Mouse (Mus musculus): ENCODE results near the gene Fam162a. TPM values are rescaled to one million over a fixed set of nuclear protein-coding genes. Genes with fewer than 3 reads are reported as not detected.

The Fam162a gene
- total and polyA plus RNA-seq, 3 experiments = 120 to 129 TPM; not detected in 1

GRCm38 (mm10) chr16:36054920-36055319, 16.5 kb downstream of the Fam162a start:
- H3K9ac ChIP-seq (ENCODE audit: control insufficient read depth, low read depth, low read length, poor library complexity, severe bottlenecking) = no peak overlapping the region
- no peak overlapping the region for H3K27ac ChIP-seq (ENCODE audit: control insufficient read depth, low read depth, low read length)
- no peak for TF ChIP-seq HCFC1 (IDR thresholded peaks at IDR 0.05; ENCODE audit: low read depth, low read length)
- no peak for TF ChIP-seq KAT2A (conservative IDR thresholded peaks at IDR 0.05; ENCODE audit: low read depth, low read length)
- no peak for TF ChIP-seq GABPA (IDR thresholded peaks at IDR 0.05; ENCODE audit: low read depth, low read length)
- TF ChIP-seq ZMIZ1 (IDR thresholded peaks at IDR 0.05; ENCODE audit: low read depth, low read length) = no peak
- TF ChIP-seq CHD1 (IDR thresholded peaks at IDR 0.05; ENCODE audit: low read depth, low read length) = no peak
- no peak for TF ChIP-seq MYB (IDR thresholded peaks at IDR 0.05; ENCODE audit: low read depth, low read length)
- no peak for TF ChIP-seq MYC (IDR thresholded peaks at IDR 0.05; ENCODE audit: low read depth, low read length)
- TF ChIP-seq MAX (IDR thresholded peaks at IDR 0.05; ENCODE audit: low read length) = no peak
- TF ChIP-seq RCOR1 (IDR thresholded peaks at IDR 0.05; ENCODE audit: low read depth, low read length) = no peak
- no peak for TF ChIP-seq POLR2AphosphoS5 (IDR thresholded peaks at IDR 0.05; ENCODE audit: borderline replicate concordance, low read depth, low read length)
- TF ChIP-seq TBP (IDR thresholded peaks at IDR 0.05; ENCODE audit: low read depth, low read length) = no peak
- TF ChIP-seq SIN3A (IDR thresholded peaks at IDR 0.05; ENCODE audit: low read length) = no peak
- no peak for TF ChIP-seq BHLHE40 (IDR thresholded peaks at IDR 0.05; ENCODE audit: borderline replicate concordance, low read depth, low read length)
- peaks cover 8 to 11% of the 10 kb centered on the region in 2 experiments; a peak in 3 of 4 replicates for H3K4me1 ChIP-seq (ENCODE audit: control insufficient read depth in 1 of 2, insufficient read depth in 2 of 2, low read length in 2 of 2)
- H3K9me3 ChIP-seq (replicated peaks; ENCODE audit: insufficient read depth, low read length) = no peaks in the 10 kb centered on the region
- no peak overlapping the region for H3K4me3 ChIP-seq (ENCODE audit: control insufficient read depth in 1 of 2, insufficient read depth in 1 of 2, low read depth in 2 of 2, low read length in 2 of 2)
- H3K27me3 ChIP-seq (ENCODE audit: control insufficient read depth in 1 of 2, insufficient read depth in 2 of 2, low read length in 2 of 2) = no peaks in the 10 kb centered on the region
- H3K79me2 ChIP-seq (ENCODE audit: control insufficient read depth, insufficient read depth, low read length, poor library complexity) = no peaks in the 10 kb centered on the region
- DNase-seq (ENCODE audit: low read depth, low spot score) = no peak
- peaks cover 0 to 10% of the 10 kb centered on the region in 2 experiments; a peak in 3 of 4 replicates for H3K36me3 ChIP-seq (ENCODE audit: control insufficient read depth in 1 of 2, insufficient read depth in 2 of 2, low read length in 2 of 2)

GRCm38 (mm10) chr16:36053524-36054275, 17.7 kb downstream of the Fam162a start:
- Histone ChIP-seq H3K9ac (ENCODE audit: control insufficient read depth, low read depth, low read length, poor library complexity, severe bottlenecking) (no peak overlapping the region), H3K4me3 (ENCODE audit: control insufficient read depth in 1 of 2, insufficient read depth in 1 of 2, low read depth in 2 of 2, low read length in 2 of 2) (no peak overlapping the region), H3K27ac (ENCODE audit: control insufficient read depth, low read depth, low read length) (no peak overlapping the region), H3K27me3 (ENCODE audit: control insufficient read depth in 1 of 2, insufficient read depth in 2 of 2, low read length in 2 of 2) (no peaks in the 10 kb centered on the region), H3K36me3 (ENCODE audit: control insufficient read depth in 1 of 2, insufficient read depth in 2 of 2, low read length in 2 of 2) (peaks cover 2 to 7% of the 10 kb centered on the region in 2 experiments; a peak in 3 of 4 replicates), H3K79me2 (ENCODE audit: control insufficient read depth, insufficient read depth, low read length, poor library complexity) (no peaks in the 10 kb centered on the region), H3K4me1 (ENCODE audit: control insufficient read depth in 1 of 2, insufficient read depth in 2 of 2, low read length in 2 of 2) (peaks cover 3 to 6% of the 10 kb centered on the region in 2 experiments; a peak in 2 of 4 replicates), H3K9me3 (replicated peaks; ENCODE audit: insufficient read depth, low read length) (no peaks in the 10 kb centered on the region)
- DNase-seq (ENCODE audit: low read depth, low spot score) = no peak
- TF ChIP-seq ETS1 (IDR thresholded peaks at IDR 0.05; ENCODE audit: low read depth, low read length) = no peak
- TF ChIP-seq E2F4 (IDR thresholded peaks at IDR 0.05; ENCODE audit: borderline replicate concordance, low read depth, low read length) = no peak
- TF ChIP-seq ZMIZ1 (IDR thresholded peaks at IDR 0.05; ENCODE audit: low read depth, low read length) = no peak
- TF ChIP-seq NELFE (IDR thresholded peaks at IDR 0.05; ENCODE audit: low read depth, low read length) = no peak
- TF ChIP-seq NRF1 (IDR thresholded peaks at IDR 0.05; ENCODE audit: insufficient read depth, low read depth, low read length, poor library complexity, severe bottlenecking) = no peak
- TF ChIP-seq MYC (IDR thresholded peaks at IDR 0.05; ENCODE audit: low read depth, low read length) = no peak
- no peak for TF ChIP-seq MYB (IDR thresholded peaks at IDR 0.05; ENCODE audit: low read depth, low read length)
- no peak for TF ChIP-seq MAZ (IDR thresholded peaks at IDR 0.05; ENCODE audit: low read depth, low read length)
- no peak for TF ChIP-seq ZKSCAN1 (IDR thresholded peaks at IDR 0.05; ENCODE audit: low read depth, low read length)
- TF ChIP-seq JUND (IDR thresholded peaks at IDR 0.05; ENCODE audit: low read depth, low read length) = no peak
- no peak for TF ChIP-seq TBP (IDR thresholded peaks at IDR 0.05; ENCODE audit: low read depth, low read length)
- no peak for TF ChIP-seq ZC3H11A (IDR thresholded peaks at IDR 0.05; ENCODE audit: low read depth, low read length)
- no peak for TF ChIP-seq ZNF384 (IDR thresholded peaks at IDR 0.05; ENCODE audit: low read depth, low read length)
- TF ChIP-seq USF2 (IDR thresholded peaks at IDR 0.05; ENCODE audit: borderline replicate concordance in 1 of 2, insufficient read depth in 1 of 2, low read depth in 1 of 2, low read length in 2 of 2) = no peak
- no peak for TF ChIP-seq ELF1 (IDR thresholded peaks at IDR 0.05; ENCODE audit: low read depth, low read length)
- no peak for TF ChIP-seq SIN3A (IDR thresholded peaks at IDR 0.05; ENCODE audit: low read length)
- no peak for TF ChIP-seq TAL1 (IDR thresholded peaks at IDR 0.05; ENCODE audit: low read length)
- TF ChIP-seq GABPA (IDR thresholded peaks at IDR 0.05; ENCODE audit: low read depth, low read length) = no peak
